Mouse (Mus musculus): ENCODE measurements around the gene Zbtb42.

Gene Zbtb42

DNA sequence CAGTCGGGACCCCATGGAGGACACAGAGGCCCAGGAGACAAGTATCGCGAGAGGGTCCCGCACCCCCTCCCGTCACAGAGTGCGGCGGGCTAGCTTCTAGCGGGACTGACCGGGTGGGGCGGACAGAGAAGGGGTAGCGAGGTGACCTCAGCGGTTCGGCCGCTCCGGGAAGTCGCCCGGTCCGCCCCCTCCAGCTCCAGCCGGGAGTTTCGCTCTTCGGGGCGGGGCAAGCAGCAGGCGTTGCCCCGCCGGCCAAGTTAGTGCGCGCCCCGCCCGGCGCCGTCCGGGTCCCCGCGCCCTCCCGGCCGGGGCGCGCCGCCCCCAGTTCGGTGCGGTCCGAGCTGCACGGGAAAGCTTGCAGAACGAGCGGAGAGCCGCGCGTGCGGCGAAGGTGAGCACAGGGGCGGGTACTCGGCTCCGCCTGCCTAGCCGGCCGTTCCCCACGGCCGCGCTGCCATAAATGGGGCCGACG is at the start of gene Zbtb42:
Gene Zbtb42 (plus strand): TSS at position 274 of the 472 bp plus-strand sequence.
- in situ Hi-C loops (cut with MboI, MseI) = no loop called here

DNA sequence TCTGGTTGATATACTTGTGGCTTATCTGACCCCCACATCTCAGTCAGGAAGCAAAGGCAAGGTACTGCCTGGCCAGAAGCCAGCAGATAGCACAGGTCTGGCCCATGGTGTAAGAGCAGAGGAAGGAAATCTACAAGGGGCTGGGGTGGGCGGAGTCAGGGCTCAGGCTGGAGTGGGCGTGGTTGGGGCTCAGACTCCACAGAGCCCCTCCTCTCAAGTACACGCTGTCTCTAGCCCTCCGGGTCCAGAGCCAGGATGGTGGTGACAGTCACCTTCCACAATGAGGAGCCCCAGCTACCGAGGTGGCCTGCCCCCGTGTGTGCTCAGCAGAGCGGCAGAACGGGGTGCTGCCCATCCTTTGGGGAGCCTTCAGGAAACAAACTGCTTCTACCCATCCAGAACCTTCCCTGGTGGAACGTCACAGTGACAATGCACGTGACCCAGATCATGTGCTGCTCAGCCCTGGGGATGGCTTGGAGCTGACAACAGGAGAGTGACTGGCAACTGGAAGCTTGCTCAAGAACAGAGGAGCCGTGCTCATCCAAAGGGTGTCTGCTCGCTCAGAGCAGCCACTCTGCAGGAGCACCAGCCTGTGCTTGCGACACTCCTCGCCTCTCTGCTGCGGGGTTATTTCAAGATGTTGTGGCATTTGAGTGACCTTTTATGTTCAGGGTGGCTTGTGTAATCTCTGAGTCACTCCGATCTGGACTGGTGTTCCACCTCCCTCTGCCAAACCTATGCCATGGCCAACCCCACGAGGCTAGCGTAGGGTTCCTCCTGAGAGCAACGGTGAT is 49.5 kb upstream of the Zbtb42 start:
- in situ Hi-C loops (cut with MboI, MseI) = no loop called here

DNA sequence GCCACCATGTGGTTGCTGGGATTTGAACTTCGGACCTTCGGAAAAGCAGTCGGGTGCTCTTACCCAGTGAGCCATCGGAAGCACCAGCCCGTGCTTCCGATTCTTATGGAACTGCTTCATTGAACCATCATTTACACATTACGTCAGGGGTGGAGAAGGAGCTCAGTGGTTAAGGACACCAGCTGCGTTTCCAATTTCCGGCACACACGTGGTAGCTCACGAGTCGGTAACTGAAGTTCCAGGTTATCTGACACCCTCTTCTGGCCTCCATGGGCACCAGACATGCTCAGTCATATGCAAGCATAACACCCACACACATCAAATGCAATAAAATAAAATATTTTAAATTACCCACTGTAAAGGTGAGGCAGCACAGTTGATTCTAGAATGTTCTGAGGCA is 48.6 kb upstream of the Zbtb42 start:
- in situ Hi-C loops (cut with MboI, MseI) = no loop called here

DNA sequence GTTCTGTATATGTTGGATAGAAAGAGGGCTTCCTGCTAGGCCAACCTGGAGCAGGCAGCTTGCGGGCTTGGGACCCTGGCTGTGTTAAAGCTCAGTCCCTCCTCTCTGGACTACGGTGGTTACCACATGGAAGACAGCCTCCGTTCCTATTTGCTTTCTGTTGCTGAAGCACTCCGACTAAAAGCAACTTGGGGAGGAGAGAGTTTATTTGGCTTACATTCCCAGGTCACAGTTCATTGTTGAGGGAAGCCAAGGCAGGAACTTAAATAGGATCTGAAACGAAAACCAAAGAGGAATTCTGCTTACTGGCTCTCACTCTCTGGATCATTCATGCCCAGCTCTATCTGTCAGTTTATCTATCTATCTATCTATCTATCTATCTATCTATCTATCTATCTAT is 47.8 kb upstream of the Zbtb42 start:
- in situ Hi-C loops (cut with MboI, MseI) = no loop called here

DNA sequence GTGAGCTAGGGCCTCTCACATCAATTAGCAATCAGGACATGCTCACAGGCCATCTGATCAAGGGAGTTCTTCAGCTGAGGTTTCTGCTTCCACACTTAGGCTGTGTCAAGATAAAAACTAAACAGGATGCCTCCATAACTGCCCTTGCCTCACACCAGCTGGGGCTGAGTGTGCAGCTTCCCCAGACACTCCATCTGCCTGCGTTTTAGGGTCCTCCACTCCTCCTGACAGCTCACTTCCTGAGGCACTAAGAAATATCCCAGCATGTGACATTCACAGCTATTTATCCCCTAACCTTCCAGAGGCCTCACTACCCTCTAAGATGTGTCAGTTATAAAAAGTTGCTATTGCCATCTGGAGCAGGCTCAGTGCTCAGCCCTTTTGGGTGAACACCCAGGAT is 47.2 kb upstream of the Zbtb42 start:
- in situ Hi-C loops (cut with MboI, MseI) = no loop called here

DNA sequence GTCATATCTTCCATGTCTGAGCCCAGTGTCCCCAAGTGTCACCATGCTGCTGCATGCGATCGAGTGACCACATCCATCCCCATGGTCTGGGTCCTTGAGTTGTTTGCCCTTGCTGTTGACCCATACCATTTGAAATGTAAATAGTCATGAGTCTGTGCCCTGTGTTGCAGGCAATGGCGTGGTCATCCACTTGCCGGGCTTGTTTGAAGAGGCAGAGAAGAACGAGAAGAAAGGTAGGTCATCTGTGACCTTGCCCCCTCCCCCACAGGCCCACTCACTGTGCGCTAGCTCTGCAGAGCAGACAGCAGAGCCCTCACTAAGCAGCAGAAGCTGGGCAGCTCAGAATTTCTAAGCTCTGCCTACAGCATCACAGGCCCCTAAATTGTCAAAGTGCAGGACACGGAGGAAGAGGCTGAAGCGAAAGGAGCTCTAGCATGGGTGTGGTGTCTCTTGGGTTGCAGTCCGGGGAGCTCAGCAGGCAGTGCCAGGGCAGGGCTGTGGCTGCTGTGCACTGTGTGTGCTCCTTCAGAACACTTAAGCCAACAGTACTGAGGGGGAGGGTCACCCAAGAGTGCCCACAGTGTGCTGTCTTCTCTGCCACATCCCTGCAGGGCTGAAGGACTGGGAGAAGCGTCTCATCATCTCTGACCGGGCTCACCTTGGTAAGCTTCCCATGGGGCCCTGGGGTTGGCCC is 46.4 kb upstream of the Zbtb42 start:
- in situ Hi-C loops (cut with MboI, MseI) = no loop called here

DNA sequence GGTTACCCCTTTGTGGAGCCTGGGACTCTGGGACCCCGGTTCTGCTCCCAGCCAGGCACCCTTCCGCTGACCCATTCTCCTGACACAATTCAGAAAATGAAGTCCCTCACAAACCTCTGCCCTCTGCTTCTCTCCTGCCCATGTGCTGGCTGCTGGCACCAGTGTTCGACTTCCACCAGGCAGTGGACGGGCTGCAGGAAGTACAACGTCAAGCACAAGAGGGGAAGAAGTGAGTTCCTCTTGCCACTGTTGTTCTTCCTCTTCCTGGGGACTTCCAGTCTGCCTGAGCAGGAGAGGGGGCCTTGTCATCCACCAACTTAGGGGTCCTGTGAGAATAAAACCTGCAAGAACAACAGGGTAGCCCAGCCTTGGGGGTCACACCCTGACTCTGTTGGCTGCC is 45.7 kb upstream of the Zbtb42 start:
- in situ Hi-C loops (cut with MboI, MseI) = no loop called here

DNA sequence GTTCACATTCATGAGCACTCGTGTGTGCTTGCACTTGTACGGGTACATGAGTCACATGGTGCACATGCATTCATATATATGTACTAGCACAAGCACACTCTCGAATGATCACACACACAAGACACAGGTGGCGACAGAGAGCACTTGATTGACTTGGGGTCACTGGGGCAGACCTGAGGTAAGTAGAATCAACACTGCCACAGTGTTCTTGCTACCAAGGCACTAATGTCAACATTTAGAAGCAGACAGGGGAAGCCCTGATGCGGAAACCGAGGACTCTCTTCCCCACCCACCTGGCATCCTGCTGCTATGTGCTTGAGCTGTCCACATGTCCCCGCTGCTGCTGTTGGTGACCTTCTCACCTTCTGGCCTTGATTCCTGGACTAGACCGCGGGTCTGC is 44.9 kb upstream of the Zbtb42 start:
- in situ Hi-C loops (cut with MboI, MseI) = no loop called here

DNA sequence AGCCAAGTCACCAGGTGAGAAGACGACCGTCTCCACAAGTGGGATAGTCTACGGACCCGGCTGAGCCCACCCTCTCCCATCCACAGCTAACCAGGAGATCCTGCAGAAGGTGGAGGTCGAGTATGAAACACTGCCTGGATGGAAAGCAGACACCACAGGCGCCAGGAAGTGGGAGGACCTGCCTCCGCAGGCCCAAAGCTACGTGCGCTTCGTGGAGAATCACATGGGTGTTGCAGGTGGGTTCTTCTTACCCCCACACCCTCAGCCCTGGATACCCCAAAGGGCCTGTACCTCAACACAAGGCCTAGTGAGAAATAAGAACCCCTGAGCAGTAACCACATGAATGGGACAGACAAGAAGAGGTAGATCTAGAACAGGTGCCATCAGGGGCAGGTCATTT is 39.1 kb upstream of the Zbtb42 start:
- in situ Hi-C loops (cut with MboI, MseI) = no loop called here

DNA sequence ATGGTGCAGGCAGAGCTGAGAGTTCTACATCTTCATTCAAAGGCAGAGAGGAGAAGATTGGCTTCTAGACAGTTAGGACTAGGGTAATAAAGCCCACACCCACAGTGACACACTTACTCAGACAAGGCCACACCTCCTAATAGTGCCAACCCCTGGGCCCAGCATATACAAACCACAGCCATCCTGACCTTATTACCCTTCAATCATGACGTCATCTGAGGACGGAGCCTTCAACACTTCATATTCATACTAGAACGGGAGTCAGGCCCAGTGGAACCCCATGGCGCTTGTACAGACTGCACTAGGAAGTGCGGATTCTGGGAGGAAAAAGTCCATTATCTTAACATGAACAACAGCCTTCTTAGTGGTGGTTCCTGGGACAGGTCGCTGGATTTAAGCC is 35.5 kb upstream of the Zbtb42 start:
- in situ Hi-C loops (cut with MboI, MseI) = no loop called here

DNA sequence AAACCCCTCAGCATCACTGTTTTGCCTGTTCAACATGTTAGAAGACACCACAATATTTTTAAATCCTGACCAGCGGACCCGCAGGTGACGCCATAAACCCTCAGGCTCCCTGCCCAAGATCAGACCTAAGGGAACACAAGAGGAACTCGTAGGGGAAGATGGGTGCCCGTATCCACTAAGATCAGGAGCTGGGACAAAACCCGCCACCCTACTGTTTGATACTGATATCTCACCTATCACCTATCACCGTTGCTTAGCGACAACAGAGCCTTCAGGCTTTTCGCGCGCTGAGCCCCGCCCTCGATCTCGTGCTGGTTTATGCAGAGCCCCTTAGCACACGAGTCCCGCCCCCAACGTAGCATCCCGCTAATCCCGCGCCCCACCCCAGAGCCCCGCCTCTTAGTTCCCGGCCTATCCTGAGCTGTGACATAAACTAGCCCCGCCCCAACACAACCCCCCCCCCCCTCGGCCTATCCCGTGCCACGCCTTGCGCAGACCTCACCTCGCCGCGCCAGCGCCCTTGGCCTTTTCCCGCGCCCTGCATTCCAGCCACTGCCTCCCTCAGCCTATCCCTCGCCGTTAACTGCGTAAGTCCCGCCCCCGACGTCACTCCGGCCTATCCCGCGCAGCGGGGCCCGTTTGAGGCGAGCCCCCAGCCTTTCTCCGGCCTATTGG is 34.3 kb upstream of the Zbtb42 start, which contains the start of gene Siva1:
Gene Siva1 (plus strand): TSS at position 500 of the 675 bp plus-strand sequence.
- in situ Hi-C loops (cut with MboI, MseI) = no loop called here

DNA sequence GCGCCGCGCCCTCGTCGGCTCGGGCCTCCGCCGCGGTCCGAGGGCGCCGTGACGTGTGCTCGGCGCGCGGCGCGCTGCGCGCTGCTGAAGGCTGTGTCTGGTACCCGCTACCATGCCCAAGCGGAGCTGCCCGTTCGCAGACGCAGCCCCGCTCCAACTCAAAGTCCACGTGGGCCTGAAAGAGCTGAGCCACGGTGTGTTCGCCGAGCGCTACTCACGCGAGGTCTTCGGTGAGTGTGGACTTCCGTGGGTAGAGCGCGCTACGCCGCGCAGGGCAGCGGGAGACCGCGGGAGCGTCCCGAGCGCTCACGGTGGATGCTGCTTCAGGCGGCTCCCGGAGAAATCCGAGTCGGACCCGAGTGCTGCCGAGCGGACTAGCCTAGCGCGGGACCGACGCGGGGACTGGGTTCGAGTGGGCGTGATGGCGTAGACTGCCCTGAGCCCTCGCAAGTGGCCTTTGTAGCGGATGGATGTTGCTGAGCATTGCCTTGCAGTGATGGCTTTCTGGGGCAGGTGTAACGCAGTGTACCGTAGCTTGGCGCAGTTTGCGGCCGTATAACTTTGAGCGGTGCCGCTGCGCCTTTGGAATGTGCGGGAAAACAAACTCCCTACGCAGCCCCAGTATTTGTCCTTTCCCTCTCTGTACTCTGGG is 33.6 kb upstream of the Zbtb42 start:
- in situ Hi-C loops (cut with MboI, MseI) = no loop called here

DNA sequence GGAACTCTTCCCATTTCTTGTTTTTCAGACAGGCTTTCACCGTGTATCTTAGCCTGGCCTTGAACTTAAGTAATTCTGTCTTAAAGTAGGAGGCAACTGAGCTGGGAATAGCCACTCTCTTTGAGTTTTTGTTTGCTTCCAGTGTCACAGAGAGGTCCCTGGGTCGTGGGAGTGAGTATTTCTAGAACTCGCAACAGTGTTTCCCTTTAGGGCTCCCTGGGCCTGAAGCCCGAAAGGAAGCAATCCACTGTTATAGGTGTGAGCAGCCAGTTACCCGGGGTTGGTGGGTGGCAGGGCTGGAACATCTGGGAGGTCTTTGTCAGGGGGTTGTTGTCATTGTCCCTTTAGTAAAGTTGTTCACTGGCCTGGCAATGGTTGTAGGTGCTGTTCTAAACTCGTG is 32.5 kb upstream of the Zbtb42 start:
- in situ Hi-C loops (cut with MboI, MseI) = no loop called here

DNA sequence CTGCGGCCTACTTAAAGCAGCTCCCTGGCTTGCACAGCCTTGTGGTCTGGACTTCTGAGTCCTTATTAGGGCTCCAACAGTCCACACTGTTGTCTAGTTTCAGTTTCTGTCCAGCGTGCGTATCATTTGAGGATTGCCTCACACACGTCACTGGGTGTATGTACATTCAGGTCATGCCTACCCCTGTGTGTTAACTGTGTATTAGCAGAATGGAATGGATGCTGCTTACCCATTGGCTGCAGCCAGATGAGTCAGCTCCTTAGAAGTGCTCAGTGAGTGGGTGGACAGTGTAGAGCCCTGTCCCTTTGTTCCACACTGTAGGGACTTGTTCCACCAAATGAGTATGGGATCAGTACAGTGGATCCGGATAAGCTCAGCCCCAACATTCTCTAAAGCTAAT is 30.5 kb upstream of the Zbtb42 start:
- in situ Hi-C loops (cut with MboI, MseI) = no loop called here

DNA sequence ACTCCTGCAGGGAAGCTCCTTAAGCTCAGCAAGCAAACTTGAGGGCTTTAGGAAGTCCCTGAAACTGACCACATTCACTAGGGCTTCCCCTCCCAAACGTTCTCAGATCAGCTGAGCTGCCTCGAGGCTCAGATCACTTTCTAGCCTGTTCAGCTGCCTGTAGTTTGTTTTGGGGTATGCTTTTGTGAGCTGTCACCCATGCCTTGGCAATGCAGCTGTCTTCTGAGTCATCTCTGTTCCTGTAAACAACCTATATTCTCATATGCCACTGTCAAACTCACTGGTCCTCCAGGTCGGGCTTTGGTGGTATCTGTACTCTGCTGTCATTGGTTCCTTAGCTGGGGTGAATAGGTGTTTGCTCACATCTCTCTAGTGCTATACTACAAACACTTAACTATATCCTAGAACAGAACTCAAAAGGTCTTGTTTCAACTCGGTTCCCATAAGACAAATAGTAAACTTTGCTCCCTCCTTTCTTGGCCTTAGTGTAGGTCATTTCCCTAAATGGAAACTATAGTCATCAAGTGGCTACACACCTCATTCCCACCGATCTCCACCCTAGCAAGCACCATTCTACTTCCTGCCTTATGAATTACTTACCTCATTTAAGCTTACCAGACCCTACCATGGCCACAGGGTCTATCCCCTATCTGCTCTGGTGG is 26.7 kb upstream of the Zbtb42 start:
- in situ Hi-C loops (cut with MboI, MseI) = loop anchor here in 1 of 2 experiments (25.0 kb wide), 1 partner anchor 1765 kb away; the partner anchor contains the start of genes Cinp and Tecpr2

DNA sequence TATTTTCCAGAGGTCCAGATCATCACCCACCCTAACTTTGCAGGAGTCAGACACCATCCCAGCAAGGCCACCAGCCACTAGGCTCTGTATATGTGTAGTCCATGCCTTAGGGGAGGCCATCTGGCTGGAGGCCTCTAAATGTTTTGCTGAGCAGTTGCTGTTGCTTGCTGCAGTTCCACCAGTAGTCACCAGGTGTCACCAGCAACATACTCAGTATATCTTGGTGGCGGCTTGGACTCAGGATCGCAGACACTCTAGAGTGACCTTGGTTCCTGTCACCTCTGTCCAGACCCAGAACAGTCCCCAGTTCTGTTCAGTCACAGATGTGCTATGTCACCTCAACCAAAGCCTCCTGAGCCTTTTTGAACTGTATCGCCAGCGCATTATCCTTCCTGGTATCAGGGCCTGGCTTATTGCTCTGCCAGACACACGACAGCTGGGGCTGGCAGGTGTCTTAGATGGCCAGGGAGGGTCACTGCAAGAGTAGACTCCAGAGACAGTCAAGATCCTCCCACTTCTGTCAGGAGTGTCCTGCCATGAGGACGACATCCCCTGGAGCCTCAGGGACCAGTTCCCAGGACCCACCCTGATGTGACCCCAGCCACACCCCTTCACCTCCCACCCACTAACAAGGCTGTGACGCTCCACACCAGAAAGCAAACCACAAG is 25.3 kb upstream of the Zbtb42 start:
- in situ Hi-C loops (cut with MboI, MseI) = loop anchor here in 1 of 2 experiments (25.0 kb wide), 1 partner anchor 1766 kb away; the partner anchor contains the start of genes Cinp and Tecpr2

DNA sequence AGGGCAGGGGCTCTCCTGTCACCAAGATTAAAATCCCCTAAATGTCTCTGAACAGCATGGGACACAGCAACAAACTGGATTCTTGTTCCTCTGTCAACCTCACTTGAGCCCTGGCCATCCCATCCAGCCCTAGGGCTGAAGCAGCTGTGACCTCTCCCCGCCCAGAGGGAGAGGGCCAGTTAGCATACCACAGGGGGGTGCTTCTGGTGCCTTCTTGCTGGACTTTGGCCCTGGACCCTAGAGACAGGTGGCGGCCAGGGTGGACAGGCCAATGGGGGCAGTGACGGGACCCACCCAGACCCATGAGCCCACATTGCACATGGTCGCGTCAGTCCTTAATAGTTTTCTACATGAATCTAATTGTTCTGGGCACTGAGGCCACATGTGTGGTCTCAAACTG is 24.6 kb upstream of the Zbtb42 start:
- in situ Hi-C loops (cut with MboI, MseI) = loop anchor here in 1 of 2 experiments (25.0 kb wide), 1 partner anchor 1767 kb away; the partner anchor contains the start of genes Cinp and Tecpr2

DNA sequence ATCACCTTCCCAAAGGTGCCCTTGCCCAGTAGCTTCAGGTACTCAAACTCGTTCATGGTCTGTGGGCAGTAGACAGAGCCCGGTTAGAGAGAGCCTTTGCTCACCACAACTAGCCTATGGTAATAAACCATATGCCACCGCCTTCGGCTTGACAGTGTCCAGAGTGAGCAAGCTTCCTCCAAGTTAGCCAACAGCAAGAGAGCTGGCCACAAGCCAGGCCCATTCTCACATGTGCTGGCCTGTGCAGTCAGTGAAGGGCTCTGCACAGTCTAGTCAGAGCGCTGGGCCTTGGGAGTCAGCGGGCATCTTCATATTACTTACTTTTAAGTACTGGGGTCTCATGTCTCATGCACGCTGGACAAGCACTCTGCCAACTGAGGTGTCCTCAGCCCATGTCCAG is 20.0 kb upstream of the Zbtb42 start:
- in situ Hi-C loops (cut with MboI, MseI) = loop anchor here in 1 of 2 experiments (5.0 to 25.0 kb wide), 2 partner anchors 49 to 1771 kb away; partner anchors contain the start of genes Cinp and Tecpr2

DNA sequence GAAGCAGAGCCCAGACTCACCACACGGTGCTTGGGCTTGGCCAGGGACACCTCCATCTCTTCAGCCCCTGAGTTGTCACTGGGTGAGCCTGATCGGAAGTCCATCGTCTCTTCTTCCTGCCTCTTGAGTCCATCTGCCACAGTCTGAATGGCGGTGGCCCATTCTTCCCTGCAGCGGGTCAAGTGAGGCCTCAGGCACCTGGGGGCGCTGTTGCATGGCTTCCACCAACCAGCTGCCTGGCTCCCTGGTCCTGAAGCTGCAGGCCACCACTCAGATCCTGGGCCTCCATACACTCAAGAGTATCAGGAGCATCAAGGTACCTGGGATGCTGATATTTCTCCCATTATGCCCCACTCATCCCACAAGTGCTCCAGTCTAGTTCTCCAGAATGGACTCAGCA is 19.5 kb upstream of the Zbtb42 start:
- in situ Hi-C loops (cut with MboI, MseI) = loop anchor here in 1 of 2 experiments (5.0 to 25.0 kb wide), 2 partner anchors 48 to 1772 kb away; partner anchors contain the start of genes Cinp and Tecpr2
